Mouse (Mus musculus) liver, embryonic 14.5 days (tissue): ENCODE results near the gene Pih1d1.

Experiments
- CTCF ChIP-seq: IDR thresholded peaks from 2 replicates; pipeline ENCODE4 v1.5.1; 2016; ENCODE audit warnings: antibody characterized with exemption, low read depth, control low read depth
- EP300 ChIP-seq: IDR thresholded peaks from 2 replicates; pipeline ENCODE4 v1.6.1; 2016; ENCODE audit warnings: antibody characterized with exemption, low read depth

DNA sequence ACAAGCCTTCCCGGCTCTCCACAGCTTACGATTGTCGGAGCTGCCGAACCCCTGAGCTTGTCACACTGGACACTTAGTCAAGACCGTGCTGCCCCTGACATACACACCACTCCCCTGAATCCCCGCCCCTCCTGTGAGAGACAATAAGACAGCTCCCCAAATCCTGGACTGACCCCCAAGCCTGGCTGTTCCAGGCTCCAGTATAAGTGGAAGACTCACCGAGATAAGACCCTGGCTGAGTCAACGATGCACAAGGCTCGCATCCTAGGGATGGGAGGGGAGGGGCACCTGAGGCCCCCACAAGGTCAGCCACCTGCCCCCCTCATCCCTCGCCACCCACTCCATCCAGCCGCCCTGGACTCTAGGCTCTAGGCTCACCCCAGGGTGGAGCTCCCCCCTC is 22.3 kb upstream of the Pih1d1 start:
- no peak for TF ChIP-seq EP300
- TF ChIP-seq CTCF = no peak
